Mouse (Mus musculus) thymus, adult 2 months (tissue): ENCODE data around the gene Park7. TPM values are rescaled to one million over a fixed set of nuclear protein-coding genes. Genes with fewer than 3 reads are reported as not detected.
A peak's percentile ranks its signal among the peaks of the same experiment; 100 is the strongest.
"Not testable (repeated sequence)": the region's sequence is repeated elsewhere in the genome, so short reads cannot be mapped to it uniquely, and the experiment has no call there.

ENCODE experiments used
- DNase-seq: peaks from one replicate; pipeline ENCODE4 v3.0.0; 2021
- H3K27ac ChIP-seq: fragments of 200-500 bp; 2 replicates; pipeline ENCODE4 v1.5.1; 2012; ENCODE audit warnings: low read length, control low read depth; ENCODE audit not compliant: control insufficient read depth, insufficient read depth
- H3K27me3 ChIP-seq: fragments of 200-500 bp; 2 replicates; pipeline ENCODE4 v1.6.1; 2012; ENCODE audit warnings: mild to moderate bottlenecking, low read length, moderate library complexity, mixed read lengths; ENCODE audit not compliant: control insufficient read depth, insufficient read depth
- H3K36me3 ChIP-seq: fragments of 200-500 bp; 2 replicates; pipeline ENCODE4 v1.6.1; 2012; ENCODE audit warnings: mild to moderate bottlenecking, low read length, moderate library complexity; ENCODE audit not compliant: control insufficient read depth, insufficient read depth
- H3K4me1 ChIP-seq: fragments of 200-500 bp; replicated peaks from 2 replicates; pipeline ENCODE4 v1.6.1; 2012; ENCODE audit warnings: low read length; ENCODE audit not compliant: control insufficient read depth, insufficient read depth
- H3K4me3 ChIP-seq: fragments of 200-500 bp; 2 replicates; pipeline ENCODE4 v1.5.1; 2012; ENCODE audit warnings: mild to moderate bottlenecking, low read length, control low read depth, moderate library complexity; ENCODE audit not compliant: control insufficient read depth, insufficient read depth
- CTCF ChIP-seq: fragments of 200-500 bp; IDR thresholded peaks from 2 replicates; pipeline ENCODE4 v1.5.1; 2012; ENCODE audit warnings: mild to moderate bottlenecking, control low read depth, low read length, moderate library complexity, borderline replicate concordance; ENCODE audit not compliant: control insufficient read depth, poor library complexity, insufficient read depth; ENCODE audit errors: extremely low read depth
- POLR2A ChIP-seq: fragments of 200-500 bp; IDR thresholded peaks from 2 replicates; pipeline ENCODE4 v1.6.1; 2012; ENCODE audit warnings: mild to moderate bottlenecking, low read length, control low read depth, moderate library complexity; ENCODE audit not compliant: control insufficient read depth, poor library complexity, insufficient read depth; ENCODE audit errors: extremely low read depth
- WGBS: fragments of 180-500 bp; shearing (Covaris S2); methylation state at CpG from one replicate; pipeline ENCODE4 v1.1.7; 2018; 5-methylcytosine and 5-hydroxymethylcytosine counted together
- polyA plus RNA-seq: library from polyadenylated mRNA; depleted of rRNA; stranded (reverse); fragments of >200 nt; gene quantifications from 2 replicates; pipeline ENCODE4 v1.2.3, GENCODE M21; 2012

Gene Park7
- polyA plus RNA-seq, 1 experiment: 138 TPM

GRCm38 (mm10) chr4:150887903-150888302, 26.3 kb downstream of the Park7 start:
- TF ChIP-seq CTCF (no peak), POLR2A (no peak)
- Histone ChIP-seq H3K4me1 (no peaks in the 10 kb centered on the region), H3K36me3 (no peaks in the 10 kb centered on the region), H3K27ac (no peak overlapping the region), H3K4me3 (no peak overlapping the region), H3K27me3 (no peaks in the 10 kb centered on the region)
- over 99% methylated on average over 5 of the region's 5 CpGs for WGBS
- no peak for DNase-seq

- WGBS: 67% methylated on average over 5 of the region's 5 CpGs
- H3K27ac ChIP-seq: no peak overlapping the region
- no peaks in the 10 kb centered on the region for H3K4me1 ChIP-seq
- no peaks in the 10 kb centered on the region for H3K27me3 ChIP-seq
- no peak for TF ChIP-seq CTCF
- no peak for TF ChIP-seq POLR2A
- H3K4me3 ChIP-seq: no peak overlapping the region
- no peak for DNase-seq
- no peaks in the 10 kb centered on the region for H3K36me3 ChIP-seq
Observed at GRCm38 (mm10) chr4:150882632-150883031, 31.6 kb downstream of the Park7 start.

DNA sequence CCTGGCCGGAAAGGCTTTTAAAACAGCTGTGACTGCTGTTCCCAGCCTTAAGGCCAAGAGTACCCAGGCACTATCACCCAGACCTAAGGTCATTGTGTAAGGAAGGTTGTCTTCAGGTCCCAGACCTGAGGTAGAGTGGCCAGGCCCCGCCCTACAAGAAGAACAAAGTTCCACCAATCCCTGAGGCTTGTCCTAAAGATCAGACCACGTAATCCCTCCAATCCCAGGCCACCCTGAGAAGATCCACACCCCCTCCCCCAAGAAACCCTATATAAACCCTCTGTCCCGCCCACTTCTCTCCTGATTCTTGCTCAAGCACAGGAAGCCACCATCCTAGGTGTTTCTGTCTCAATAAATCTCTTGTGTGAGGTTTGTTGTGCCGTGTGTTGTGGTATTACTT, 33.9 kb downstream of the Park7 start:
- Histone ChIP-seq H3K27ac (no peak overlapping the region), H3K4me3 (no peak overlapping the region), H3K27me3 (no peaks in the 10 kb centered on the region), H3K4me1 (no peaks in the 10 kb centered on the region), H3K36me3 (no peaks in the 10 kb centered on the region)
- TF ChIP-seq POLR2A (no peak), CTCF (no peak)
- WGBS: 86% methylated on average over 5 of the region's 5 CpGs
- DNase-seq: no peak

DNA sequence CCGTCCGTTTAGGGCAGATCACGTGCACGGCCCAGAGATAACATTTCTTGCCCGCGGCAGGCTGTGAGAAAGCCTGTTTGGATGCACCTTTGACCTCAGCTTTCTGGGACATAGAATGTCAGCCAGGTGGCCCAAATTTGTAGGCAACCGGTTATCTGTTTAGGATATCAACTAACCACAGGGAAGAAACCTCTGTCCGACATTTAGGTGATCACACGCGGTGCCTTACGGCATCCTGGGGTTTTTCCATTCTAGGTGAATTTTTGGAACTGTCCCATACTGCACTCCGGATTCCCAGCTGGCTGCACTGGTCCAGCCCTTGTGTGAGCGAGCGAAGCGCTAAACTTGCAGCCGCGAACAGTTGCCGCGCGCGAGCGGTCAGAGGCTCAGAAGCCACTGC, 34.6 kb downstream of the Park7 start:
- TF ChIP-seq CTCF (no peak), POLR2A (no peak)
- no peak overlapping the region for H3K4me3 ChIP-seq
- H3K27ac ChIP-seq: no peak overlapping the region
- WGBS: 98% methylated on average over 22 of the region's 22 CpGs
- no peaks in the 10 kb centered on the region for H3K36me3 ChIP-seq
- H3K27me3 ChIP-seq: no peaks in the 10 kb centered on the region
- DNase-seq: no peak
- H3K4me1 ChIP-seq: peaks cover 5% of the 10 kb centered on the region

DNA sequence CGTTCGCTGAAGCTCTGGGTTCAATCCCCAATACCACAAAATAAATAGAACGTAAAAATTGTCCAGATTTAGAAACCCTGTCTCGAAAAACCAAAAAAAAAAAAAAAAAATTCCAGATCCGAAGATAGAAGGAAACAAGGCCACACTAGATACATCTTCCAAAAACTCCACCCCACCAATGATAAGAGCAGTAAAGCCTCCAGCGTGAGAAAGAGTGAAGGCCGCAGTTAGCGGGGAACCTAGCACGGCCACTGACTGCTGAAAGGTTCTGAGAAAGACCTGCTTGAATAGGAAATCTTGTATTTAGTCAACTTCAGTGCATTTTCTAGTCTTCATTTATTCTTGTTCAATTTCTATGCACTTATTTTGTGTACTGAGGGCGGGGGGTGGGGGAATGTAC, 38.8 kb downstream of the Park7 start:
- Histone ChIP-seq H3K27ac (no peak overlapping the region), H3K4me1 (peaks cover 10% of the 10 kb centered on the region), H3K36me3 (no peaks in the 10 kb centered on the region), H3K4me3 (no peak overlapping the region), H3K27me3 (no peaks in the 10 kb centered on the region)
- WGBS: 93% methylated on average over 10 of the region's 10 CpGs
- no peak for TF ChIP-seq CTCF
- no peak for DNase-seq

- H3K27me3 ChIP-seq, H3K36me3 ChIP-seq: not testable (repeated sequence)
Observed at GRCm38 (mm10) chr4:150874416-150874815, 39.8 kb downstream of the Park7 start.

DNA sequence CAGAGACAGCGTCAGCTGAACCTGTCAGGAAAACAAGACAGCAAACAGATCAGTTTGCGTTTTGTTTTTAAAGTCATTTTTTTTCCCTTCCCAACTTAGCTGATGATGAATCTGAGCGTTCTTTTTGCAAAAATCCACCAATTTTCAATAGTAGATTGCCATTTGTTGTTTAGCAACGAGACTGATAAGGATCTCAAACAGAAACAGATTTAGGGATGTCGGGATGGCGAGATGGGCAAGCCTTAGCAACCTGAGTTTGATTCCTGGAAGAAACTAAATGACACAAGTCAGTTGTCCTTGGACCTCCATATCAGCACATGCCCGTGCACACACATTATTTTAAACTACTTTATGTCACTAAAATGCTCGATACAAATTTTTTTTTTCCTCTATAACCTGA, 41.6 kb downstream of the Park7 start:
- Histone ChIP-seq H3K4me1 (peaks cover 10% of the 10 kb centered on the region), H3K36me3 (peaks cover 4% of the 10 kb centered on the region; the same call in 1 of the 2 replicates), H3K27me3 (no peaks in the 10 kb centered on the region), H3K27ac (no peak overlapping the region), H3K4me3 (no peak overlapping the region)
- TF ChIP-seq POLR2A (no peak), CTCF (no peak)
- 96% methylated on average over 8 of the region's 8 CpGs for WGBS
- DNase-seq: no peak

More at GRCm38 (mm10) chr4:150874416-150874815, 39.8 kb downstream of the Park7 start:
- H3K27ac ChIP-seq, H3K4me3 ChIP-seq: not testable (repeated sequence)
- H3K4me1 ChIP-seq: peaks cover 10% of the 10 kb centered on the region
- 14% methylated on average over 4 of the region's 4 CpGs for WGBS
- DNase-seq: peak; percentile 11
